Mouse (Mus musculus) regulatory T cell (primary cell): ENCODE measurements around the gene Fndc3b.

ENCODE experiments used
- in situ Hi-C: fragments of 300-600 bp; cut with MboI, MseI; formaldehyde crosslinking; loops from one replicate; pipeline ENCODE4 v1.15.1; 2025; ENCODE audit warnings: high pct_unique_total_duplicates

The Fndc3b gene

DNA sequence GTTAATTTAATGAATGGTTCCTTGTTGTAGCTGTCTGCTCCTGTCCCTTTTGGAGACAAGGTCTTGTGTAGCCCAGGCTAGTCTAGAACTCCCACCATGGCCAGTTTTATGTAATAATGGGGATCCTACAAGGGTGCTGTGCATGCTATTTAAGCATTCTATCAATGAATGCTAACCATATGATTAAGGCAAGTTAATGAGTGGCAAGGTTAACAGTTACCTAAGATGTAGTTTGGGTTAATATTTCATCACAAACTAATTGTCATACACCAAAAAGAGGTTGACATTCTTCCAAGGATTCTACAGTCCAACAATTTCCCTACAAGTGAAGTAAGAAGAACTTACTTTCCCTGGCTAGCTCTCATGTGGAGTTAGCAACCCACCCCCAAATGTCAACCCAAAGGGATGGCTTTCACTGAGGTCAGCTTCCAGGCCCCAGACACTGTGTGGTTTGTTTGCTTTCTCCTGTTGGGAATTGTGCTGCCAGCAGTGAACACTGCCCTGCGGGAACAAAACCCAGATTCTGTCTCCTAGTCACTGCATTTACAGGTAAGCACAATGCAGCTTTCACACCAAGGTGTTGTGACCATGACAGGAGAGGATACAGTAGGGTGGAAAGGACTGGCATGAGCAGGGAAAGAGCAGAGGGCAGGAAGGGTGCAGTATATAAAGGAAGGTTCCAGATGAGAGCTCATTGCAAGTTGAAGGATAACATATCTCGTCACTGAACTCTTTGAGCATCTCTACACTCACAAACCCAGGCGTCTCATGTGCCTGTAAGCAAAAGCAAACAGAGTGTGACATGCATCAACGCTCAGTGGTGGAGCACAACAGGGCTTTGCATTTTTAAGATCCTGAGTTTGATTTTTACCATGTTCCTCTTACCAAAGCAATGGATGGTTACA, 153.8 kb downstream of the Fndc3b start:
- in situ Hi-C loops = no loop called here

GRCm38 (mm10) chr3:27555401-27555940, 155.6 kb downstream of the Fndc3b start:
- in situ Hi-C loops = no loop called here

DNA sequence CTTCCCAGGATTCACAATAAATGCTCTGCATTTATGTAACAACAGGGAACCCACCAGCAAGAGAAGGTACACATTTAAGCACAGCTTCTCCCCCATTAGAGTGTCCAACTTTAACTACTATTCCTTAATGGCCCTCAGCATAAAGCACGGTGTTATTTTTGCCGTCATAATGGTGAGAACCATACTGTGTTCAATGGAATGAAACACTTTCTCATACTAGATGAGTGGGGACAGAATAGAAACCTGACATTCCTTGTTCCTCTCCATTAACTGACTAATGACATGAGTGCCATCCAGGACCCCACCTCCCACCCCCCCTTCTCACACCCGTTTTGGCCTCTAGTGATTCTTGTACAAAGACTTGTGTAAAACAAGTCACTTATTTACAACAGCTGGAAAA, 156.8 kb downstream of the Fndc3b start:
- in situ Hi-C loops = no loop called here

DNA sequence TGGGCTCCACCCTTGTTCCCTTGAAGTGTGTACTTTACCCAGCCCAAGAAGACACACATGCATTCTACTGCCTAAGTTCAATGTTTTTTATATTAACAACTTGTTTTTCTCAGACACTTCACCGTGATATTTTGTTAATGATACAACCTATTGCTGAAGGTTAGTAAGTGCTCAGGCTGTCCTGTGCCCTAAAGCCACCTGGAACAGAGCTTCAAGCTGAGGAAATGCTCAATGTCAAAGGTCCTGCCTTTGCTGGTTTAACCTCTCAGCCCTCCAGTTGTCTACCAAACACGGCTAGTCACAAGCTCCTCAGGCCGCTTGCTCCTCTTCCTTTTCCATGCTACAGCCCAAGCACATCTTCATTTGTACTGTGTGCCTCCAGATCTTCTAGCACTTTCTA, 157.3 kb downstream of the Fndc3b start:
- in situ Hi-C loops = no loop called here

- in situ Hi-C loops = no loop called here
Observed at GRCm38 (mm10) chr3:27551005-27551404, 160.1 kb downstream of the Fndc3b start.

- in situ Hi-C loops = no loop called here
Observed at GRCm38 (mm10) chr3:27550409-27550808, 160.7 kb downstream of the Fndc3b start.

DNA sequence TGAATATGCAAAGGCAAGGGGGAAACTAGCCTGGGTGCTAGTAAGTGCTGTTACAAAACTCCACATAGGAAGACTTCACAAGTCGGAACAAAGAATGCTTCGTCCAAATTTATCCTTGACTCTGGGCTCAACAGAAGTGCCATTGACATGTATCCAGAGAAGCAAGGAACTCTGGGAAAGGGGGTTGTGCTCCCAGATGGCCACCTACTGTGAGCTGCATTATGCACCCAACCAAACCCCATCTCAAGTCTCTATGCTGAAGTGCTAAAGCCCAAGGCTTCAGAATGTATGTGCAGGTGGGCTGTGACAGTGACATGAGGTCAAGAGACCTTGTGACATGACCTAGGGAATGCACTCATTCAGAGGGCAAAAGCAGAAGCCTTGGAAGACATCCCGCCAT, 165.5 kb downstream of the Fndc3b start:
- in situ Hi-C loops = no loop called here

DNA sequence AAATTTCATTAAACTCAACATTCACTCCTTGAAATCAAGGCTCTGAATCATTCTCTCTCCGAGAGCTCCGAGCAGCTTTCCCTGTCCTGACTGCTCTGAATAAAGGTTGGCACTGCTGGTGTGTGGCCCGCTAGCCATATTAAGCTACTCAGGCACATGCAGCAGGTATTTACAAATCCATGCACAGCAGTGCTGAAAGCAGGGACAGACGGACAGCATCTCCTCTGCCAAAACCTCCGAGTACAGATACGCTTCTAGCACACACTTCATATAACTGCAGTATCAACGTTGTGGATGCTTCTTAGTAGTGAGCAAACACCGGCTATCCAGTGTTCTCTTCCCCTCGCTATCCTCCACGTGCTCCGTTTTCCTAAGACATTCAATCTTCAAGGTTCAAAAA, 167.0 kb downstream of the Fndc3b start:
- in situ Hi-C loops = no loop called here

GRCm38 (mm10) chr3:27541841-27542240, 169.3 kb downstream of the Fndc3b start:
- in situ Hi-C loops = no loop called here

DNA sequence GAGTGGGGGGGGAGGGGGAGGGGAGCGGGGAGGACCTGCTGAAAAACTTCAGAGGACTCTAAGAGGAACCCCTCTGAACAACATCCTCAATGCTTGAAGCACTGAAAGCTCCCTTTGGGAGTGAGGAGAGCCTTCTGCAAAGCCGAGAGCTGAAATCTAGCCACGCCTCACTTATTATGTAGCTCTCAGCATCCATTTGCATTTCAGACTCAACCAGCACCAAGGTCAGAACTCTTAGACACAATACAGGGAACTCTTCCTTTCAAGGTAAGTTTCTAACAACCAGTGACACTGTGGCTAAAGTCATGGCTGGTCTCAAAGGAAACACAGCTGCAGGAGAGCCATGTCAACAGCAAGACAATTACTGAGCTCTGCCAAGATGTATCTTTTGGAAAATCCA, 169.9 kb downstream of the Fndc3b start:
- in situ Hi-C loops = no loop called here

GRCm38 (mm10) chr3:27534208-27534607, 176.9 kb downstream of the Fndc3b start:
- in situ Hi-C loops = no loop called here

DNA sequence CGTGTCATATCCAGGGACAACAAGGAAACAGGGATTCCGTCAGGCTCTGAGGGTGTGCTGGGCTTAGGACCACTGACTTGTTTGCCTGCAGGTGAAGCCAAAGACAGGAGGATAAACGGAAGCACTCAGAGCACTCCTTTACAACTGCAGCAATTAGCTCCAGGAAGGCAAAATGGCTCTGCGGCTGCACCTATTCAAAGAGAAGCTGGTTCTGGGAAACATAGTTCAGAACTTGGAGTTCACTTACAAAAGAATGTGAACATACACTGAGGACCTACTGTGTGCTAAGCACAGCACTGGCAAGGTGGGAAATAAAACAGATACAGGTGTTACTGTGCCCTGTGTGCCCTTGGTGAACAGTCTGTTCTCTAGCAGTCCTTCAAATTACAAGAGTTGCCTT, 177.4 kb downstream of the Fndc3b start:
- in situ Hi-C loops = no loop called here

DNA sequence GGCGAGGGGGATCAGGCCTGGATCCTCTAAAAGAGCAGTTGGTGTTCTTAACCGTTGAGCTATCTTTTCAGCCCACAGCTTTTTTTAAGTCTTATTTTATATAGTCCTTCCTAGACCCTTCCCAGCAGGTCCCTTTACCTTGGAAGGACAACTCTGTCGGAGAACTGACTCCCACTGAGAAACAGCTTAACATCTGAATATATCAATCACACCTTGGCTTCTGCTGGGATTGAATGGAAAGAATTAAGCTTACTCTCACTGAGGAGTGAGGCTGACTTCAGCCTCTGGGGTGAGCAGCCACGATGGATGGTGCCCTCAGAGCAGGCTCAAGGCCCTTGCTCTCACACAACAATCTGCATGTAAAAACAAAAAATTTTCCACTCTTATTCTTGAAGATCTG, 179.1 kb downstream of the Fndc3b start:
- in situ Hi-C loops = no loop called here

GRCm38 (mm10) chr3:27530370-27530769, 180.7 kb downstream of the Fndc3b start:
- in situ Hi-C loops = no loop called here

DNA sequence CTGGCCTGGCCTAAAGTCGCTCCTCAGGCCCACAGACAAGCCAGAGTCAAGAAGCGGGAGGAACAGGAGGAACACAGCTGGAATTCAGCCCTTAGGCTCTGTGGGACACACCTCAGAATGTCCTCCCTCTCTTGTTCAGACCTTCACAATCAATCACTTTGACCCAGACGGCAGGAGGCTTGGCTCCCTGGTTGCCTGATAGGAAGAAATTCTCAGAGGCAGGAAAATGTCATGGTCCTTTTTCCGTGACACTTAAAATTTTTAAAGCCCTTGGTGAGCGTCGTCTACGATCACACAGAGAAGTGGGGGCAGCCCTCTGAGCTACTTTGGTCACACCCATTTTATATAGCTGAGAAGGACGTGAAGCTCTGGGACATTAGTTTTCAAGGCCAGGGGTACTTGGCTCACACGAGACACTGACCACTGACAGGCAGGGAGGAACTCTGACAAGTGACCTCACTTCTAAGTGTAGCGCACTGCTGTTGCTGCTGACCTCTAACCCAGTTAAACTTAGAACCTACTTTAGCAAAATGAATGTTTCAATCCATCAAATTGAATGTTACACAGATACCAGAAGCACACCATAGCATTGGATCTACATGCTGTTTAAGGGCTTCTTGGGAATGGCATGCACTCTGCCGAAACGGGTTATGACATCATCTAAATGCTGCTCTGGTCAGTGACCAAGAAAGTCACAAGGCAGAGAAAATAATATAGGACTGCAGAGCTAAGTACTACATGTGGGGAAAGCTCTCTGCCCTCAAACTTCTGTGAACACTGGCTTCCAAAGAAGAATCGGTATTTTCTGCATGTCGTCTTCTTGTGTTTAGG, 181.7 kb downstream of the Fndc3b start:
- in situ Hi-C loops = no loop called here

GRCm38 (mm10) chr3:27526991-27527390, 184.1 kb downstream of the Fndc3b start:
- in situ Hi-C loops = no loop called here

DNA sequence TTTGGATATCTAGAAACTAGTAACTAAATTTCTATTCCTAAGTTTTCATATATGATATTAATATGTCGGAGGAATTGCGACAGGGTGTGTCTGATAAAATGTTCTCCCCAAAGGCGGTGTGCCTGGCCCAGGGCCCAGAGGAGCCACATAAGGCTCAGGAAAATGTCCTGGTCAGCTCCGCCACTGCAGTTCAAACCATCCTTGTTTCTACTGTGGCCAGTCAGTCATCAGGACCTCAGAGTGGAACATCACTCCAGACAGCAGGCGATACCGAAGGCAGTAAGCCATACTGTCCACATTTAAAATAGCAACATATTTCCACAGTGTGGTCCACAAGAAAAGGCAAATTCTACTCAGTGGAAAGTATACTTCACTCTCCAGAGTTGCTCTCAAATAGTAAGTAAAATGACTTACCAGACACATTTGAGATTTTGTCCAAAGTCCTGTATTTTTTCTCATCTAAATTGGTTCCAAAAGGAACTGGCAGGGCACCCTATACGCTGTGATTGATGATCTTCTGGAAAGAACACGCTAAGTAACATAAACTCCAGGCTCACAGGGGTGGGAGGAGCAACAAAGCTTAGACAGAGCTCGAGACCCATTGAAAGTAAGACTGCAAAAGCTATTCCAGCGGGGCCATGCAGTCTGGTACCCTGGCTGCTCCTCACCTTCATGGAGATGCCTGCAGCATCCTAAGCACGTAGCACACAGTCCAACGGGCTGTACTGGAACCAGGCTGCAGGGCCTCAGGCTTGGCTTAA, 187.8 kb downstream of the Fndc3b start:
- in situ Hi-C loops = loop anchor here (5.0 kb wide), 1 partner anchor 89 kb away; no protein-coding TSS in a partner anchor

GRCm38 (mm10) chr3:27520391-27520790, 190.7 kb downstream of the Fndc3b start:
- in situ Hi-C loops = loop anchor here (5.0 kb wide), 1 partner anchor 92 kb away; no protein-coding TSS in a partner anchor

DNA sequence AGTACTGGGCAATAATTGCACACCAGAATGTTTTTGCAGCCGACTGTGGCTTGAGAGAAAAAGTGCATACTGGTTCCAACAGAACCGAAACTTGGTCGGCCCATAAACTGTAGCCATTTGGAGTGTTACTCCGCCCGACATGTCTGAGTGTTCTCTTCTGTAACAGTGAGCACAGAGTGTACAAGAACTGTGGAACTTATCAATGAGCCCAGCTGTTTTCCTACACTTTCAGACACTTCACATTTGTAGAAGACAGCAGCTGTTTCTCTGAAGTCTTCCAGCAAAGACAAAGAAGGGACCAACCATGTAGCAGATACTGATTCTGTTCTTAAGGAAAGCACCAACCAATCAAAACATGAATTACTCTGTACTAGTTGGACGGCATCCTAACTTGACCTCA, 191.6 kb downstream of the Fndc3b start:
- in situ Hi-C loops = no loop called here

- in situ Hi-C loops = no loop called here
Observed at GRCm38 (mm10) chr3:27518935-27519334, 192.2 kb downstream of the Fndc3b start.

DNA sequence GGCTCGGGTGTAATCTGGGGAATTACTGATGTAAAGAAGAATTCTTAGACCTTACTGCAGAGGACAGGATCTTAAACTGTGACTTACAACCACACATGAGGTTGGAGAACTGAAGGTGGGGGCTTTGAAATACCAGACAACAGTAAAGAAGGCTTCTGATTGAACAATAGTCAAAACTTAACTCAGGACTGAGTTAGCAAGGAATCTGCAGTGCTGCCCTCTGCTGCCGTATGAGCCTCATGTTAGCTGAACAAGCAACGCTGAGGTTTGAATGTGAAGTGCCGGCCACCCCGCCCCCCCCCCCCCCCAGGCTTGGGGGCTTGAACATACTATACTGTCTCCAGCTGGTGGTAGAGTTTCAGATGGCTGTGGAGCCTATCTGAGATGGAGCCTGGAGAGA, 194.6 kb downstream of the Fndc3b start:
- in situ Hi-C loops = no loop called here

GRCm38 (mm10) chr3:27511765-27512164, 199.3 kb downstream of the Fndc3b start:
- in situ Hi-C loops = no loop called here
